Mouse (Mus musculus): ENCODE measurements around the gene Gm3285.

Gm3285 gene

GRCm38 (mm10) chr10:77861675-77862074 is at the start of gene Gm3285:
Gm3285 (plus strand) TSS chr10:77861975.
- DNase-seq = no peak

GRCm38 (mm10) chr10:77814382-77814781 is 47.4 kb upstream of the Gm3285 start, which contains the start of gene Gm2696:
Gm2696 (plus strand) TSS chr10:77814682.
- no peak for DNase-seq

- DNase-seq = no peak
These were observed 46.3 kb upstream of the Gm3285 start for GRCm38 (mm10) chr10:77815514-77815913.

- no peak for DNase-seq
These were observed 43.3 kb upstream of the Gm3285 start for GRCm38 (mm10) chr10:77818523-77818922.

- DNase-seq = no peak
These were observed 42.6 kb upstream of the Gm3285 start for GRCm38 (mm10) chr10:77819203-77819602.

GRCm38 (mm10) chr10:77826951-77827350 is 34.8 kb upstream of the Gm3285 start, which contains the start of gene Krtap10-4:
Krtap10-4 (minus strand) TSS chr10:77827095.
- DNase-seq = no peak

- no peak for DNase-seq
These were observed 26.1 kb upstream of the Gm3285 start, which contains the start of gene Krtap10-10 for GRCm38 (mm10) chr10:77835647-77836046. Krtap10-10 (plus strand) TSS chr10:77835947.

GRCm38 (mm10) chr10:77839006-77839405 is 22.8 kb upstream of the Gm3285 start:
- no peak for DNase-seq

- DNase-seq = no peak
These were observed 15.3 kb upstream of the Gm3285 start, which contains the start of gene Gm36176 for GRCm38 (mm10) chr10:77846503-77846902. Gm36176 (plus strand) TSS chr10:77846803.

GRCm38 (mm10) chr10:77846961-77847360 is 14.8 kb upstream of the Gm3285 start:
- DNase-seq = peak; percentile 51

- no peak for DNase-seq
These were observed 14.2 kb upstream of the Gm3285 start for GRCm38 (mm10) chr10:77847538-77847937.

GRCm38 (mm10) chr10:77852559-77852958 is 9.2 kb upstream of the Gm3285 start, which contains the start of gene Gm10318:
Gm10318 (plus strand) TSS chr10:77852859.
- no peak for DNase-seq

GRCm38 (mm10) chr10:77864067-77864761 is 2.4 kb downstream of the Gm3285 start:
- DNase-seq = peak; percentile 47

GRCm38 (mm10) chr10:77864762-77865143 is 3.0 kb downstream of the Gm3285 start:
- DNase-seq = no peak

- DNase-seq = no peak
These were observed 5.8 kb downstream of the Gm3285 start for GRCm38 (mm10) chr10:77867546-77867945.

- DNase-seq = no peak
These were observed 7.9 kb downstream of the Gm3285 start for GRCm38 (mm10) chr10:77869651-77870050.

GRCm38 (mm10) chr10:77878985-77879384 is 17.2 kb downstream of the Gm3285 start:
- no peak for DNase-seq

GRCm38 (mm10) chr10:77880305-77880704 is 18.5 kb downstream of the Gm3285 start:
- no peak for DNase-seq

- no peak for DNase-seq
These were observed 20.8 kb downstream of the Gm3285 start for GRCm38 (mm10) chr10:77882553-77882952.

GRCm38 (mm10) chr10:77886007-77886747 is 24.4 kb downstream of the Gm3285 start:
- DNase-seq = no peak

- DNase-seq = no peak
These were observed 29.3 kb downstream of the Gm3285 start for GRCm38 (mm10) chr10:77890987-77891565.

- DNase-seq = no peak
These were observed 33.8 kb downstream of the Gm3285 start for GRCm38 (mm10) chr10:77895562-77895961.

- no peak for DNase-seq
These were observed 38.4 kb downstream of the Gm3285 start for GRCm38 (mm10) chr10:77900126-77900525.
